Mouse (Mus musculus) hindbrain, embryonic 16.5 days (tissue): ENCODE measurements around the gene Kdelr1. TPM values are rescaled to one million over a fixed set of nuclear protein-coding genes. Genes with fewer than 3 reads are reported as not detected.
"Not testable (repeated sequence)": the region's sequence is repeated elsewhere in the genome, so short reads cannot be mapped to it uniquely, and the experiment has no call there.

Source experiments
- ATAC-seq: fragments of 200-750 bp; cut with Nextera tagmentation; 2 replicates; pipeline ENCODE4 v1.8.0; 2017; ENCODE audit warnings: moderate TSS enrichment, moderate library complexity
- H3K27ac ChIP-seq: fragments of 300-500 bp; sonication (generic); 2 replicates; pipeline ENCODE4 v1.5.1; 2014; ENCODE audit warnings: low read depth, mild to moderate bottlenecking, control low read depth, low read length, moderate library complexity
- H3K27me3 ChIP-seq: fragments of 300-500 bp; sonication (generic); replicated peaks from 2 replicates; pipeline ENCODE4 v1.6.1; 2014; ENCODE audit warnings: low read length; ENCODE audit not compliant: control insufficient read depth, insufficient read depth
- H3K36me3 ChIP-seq: fragments of 300-500 bp; sonication (generic); 2 replicates; pipeline ENCODE4 v1.6.1; 2014; ENCODE audit warnings: mild to moderate bottlenecking, low read length, moderate library complexity, mixed read lengths; ENCODE audit not compliant: control insufficient read depth, insufficient read depth
- H3K4me1 ChIP-seq: fragments of 300-500 bp; sonication (generic); 2 replicates; pipeline ENCODE4 v1.6.1; 2014; ENCODE audit warnings: low read depth, low read length; ENCODE audit not compliant: control insufficient read depth, insufficient read depth
- H3K4me2 ChIP-seq: fragments of 300-500 bp; sonication (generic); 2 replicates; pipeline ENCODE4 v1.6.1; 2014; ENCODE audit warnings: mild to moderate bottlenecking, low read length, control low read depth, moderate library complexity
- H3K4me3 ChIP-seq: fragments of 300-500 bp; sonication (generic); 2 replicates; pipeline ENCODE4 v1.5.1; 2014; ENCODE audit warnings: mild to moderate bottlenecking, low read length, control low read depth, moderate library complexity
- H3K9ac ChIP-seq: fragments of 300-500 bp; sonication (generic); 2 replicates; pipeline ENCODE4 v1.6.1; 2014; ENCODE audit warnings: low read depth, mild to moderate bottlenecking, control low read depth, low read length, moderate library complexity
- H3K9me3 ChIP-seq: fragments of 300-500 bp; sonication (generic); 2 replicates; pipeline ENCODE4 v1.6.1; 2014; ENCODE audit warnings: mild to moderate bottlenecking, low read length, moderate library complexity; ENCODE audit not compliant: control insufficient read depth
- WGBS: fragments of 180-500 bp; shearing (Covaris S2); extraction: QIAGEN DNeasy Blood & Tissue Kit; methylation state at CpG from one replicate; pipeline ENCODE4 v1.1.7; 2014; 5-methylcytosine and 5-hydroxymethylcytosine counted together
- polyA plus RNA-seq: library from polyadenylated mRNA; unstranded; fragments of >200 nt; fragmentation: Nextera tagmentation; extraction: Ambion mirVana; gene quantifications from 2 replicates; pipeline ENCODE4 v1.2.1, GENCODE M21; 2015

Gene Kdelr1
- polyA plus RNA-seq, 1 experiment from 2014 or later, result 54.5 TPM

GRCm38 (mm10) chr7:45865925-45866910 lies 6.4 kb upstream of the Kdelr1 start:
- Histone ChIP-seq H3K4me3 (peak overlapping the region; percentile 72), H3K4me2 (peak overlapping the region; percentile 79), H3K27ac (peak overlapping the region; percentile 71), H3K27me3 (no peaks in the 10 kb centered on the region), H3K9me3 (no peaks in the 10 kb centered on the region), H3K4me1 (peaks cover 36% of the 10 kb centered on the region), H3K36me3 (no peaks in the 10 kb centered on the region; the same call in 1 of the 2 replicates), H3K9ac (peak overlapping the region; percentile 89)
- 1% methylated on average over 82 of the region's 117 CpGs for WGBS
- ATAC-seq, result peak; percentile 45

GRCm38 (mm10) chr7:45867871-45868270 lies 4.7 kb upstream of the Kdelr1 start:
- Histone ChIP-seq H3K9ac (peak overlapping the region; percentile 89), H3K27me3 (no peaks in the 10 kb centered on the region), H3K36me3 (no peaks in the 10 kb centered on the region), H3K9me3 (no peaks in the 10 kb centered on the region), H3K4me2 (peak overlapping the region; percentile 79), H3K27ac (no peak overlapping the region), H3K4me1 (peaks cover 39% of the 10 kb centered on the region), H3K4me3 (peak overlapping the region; percentile 72)
- 8% methylated on average over 2 of the region's 2 CpGs for WGBS
- ATAC-seq, result no peak

- peak overlapping the region; percentile 79 for H3K4me2 ChIP-seq
- H3K36me3 ChIP-seq, result no peaks in the 10 kb centered on the region
- peak overlapping the region; percentile 84 for H3K9ac ChIP-seq
- peak overlapping the region; percentile 72 for H3K4me3 ChIP-seq
- no peaks in the 10 kb centered on the region for H3K9me3 ChIP-seq
- peaks cover 46% of the 10 kb centered on the region for H3K4me1 ChIP-seq
- no peak for ATAC-seq
- H3K27ac ChIP-seq, result peak overlapping the region; percentile 60; the same call in 1 of the 2 replicates
- H3K27me3 ChIP-seq, result no peaks in the 10 kb centered on the region
- WGBS, result 8% methylated on average over 8 of the region's 8 CpGs
These were observed 3.4 kb upstream of the Kdelr1 start for GRCm38 (mm10) chr7:45869107-45869670.

GRCm38 (mm10) chr7:45869787-45870186 lies 2.8 kb upstream of the Kdelr1 start:
- Histone ChIP-seq H3K27me3 (no peaks in the 10 kb centered on the region), H3K4me1 (peaks cover 50% of the 10 kb centered on the region)
- WGBS, result 5% methylated on average over 10 of the region's 14 CpGs

GRCm38 (mm10) chr7:45870282-45871058 lies 2.1 kb upstream of the Kdelr1 start:
- Histone ChIP-seq H3K4me2 (peak overlapping the region; percentile 79), H3K9ac (peak overlapping the region; percentile 84), H3K27me3 (no peaks in the 10 kb centered on the region), H3K4me3 (peak overlapping the region; percentile 72), H3K4me1 (peaks cover 53% of the 10 kb centered on the region), H3K36me3 (no peaks in the 10 kb centered on the region), H3K9me3 (no peaks in the 10 kb centered on the region), H3K27ac (peak overlapping the region; percentile 60)
- under 1% methylated on average over 30 of the region's 30 CpGs for WGBS
- ATAC-seq, result peak; percentile 7

More at GRCm38 (mm10) chr7:45869787-45870186, 2.8 kb upstream of the Kdelr1 start:
- peak overlapping the region; percentile 72 for H3K4me3 ChIP-seq
- peak overlapping the region; percentile 79 for H3K4me2 ChIP-seq
- H3K36me3 ChIP-seq, result no peaks in the 10 kb centered on the region
- H3K27ac ChIP-seq, result peak overlapping the region; percentile 60
- no peak for ATAC-seq
- no peaks in the 10 kb centered on the region for H3K9me3 ChIP-seq
- peak overlapping the region; percentile 84 for H3K9ac ChIP-seq

GRCm38 (mm10) chr7:45873061-45873947 lies 732 bp downstream of the Kdelr1 start:
- Histone ChIP-seq H3K27me3 (no peaks in the 10 kb centered on the region), H3K4me3 (peak overlapping the region; percentile 52), H3K4me1 (peaks cover 36% of the 10 kb centered on the region), H3K9me3 (no peaks in the 10 kb centered on the region), H3K36me3 (peaks cover 18% of the 10 kb centered on the region; the same call in 1 of the 2 replicates), H3K4me2 (peak overlapping the region; percentile 89), H3K27ac (peak overlapping the region; percentile 65), H3K9ac (peak overlapping the region; percentile 72)
- WGBS, result 2% methylated on average over 28 of the region's 28 CpGs
- ATAC-seq, result peak; percentile 19; the same call in 1 of the 2 replicates

GRCm38 (mm10) chr7:45876895-45877294 lies 4.3 kb downstream of the Kdelr1 start:
- H3K27ac ChIP-seq, result no peak overlapping the region
- H3K4me2 ChIP-seq, result no peak overlapping the region
- H3K4me1 ChIP-seq, result peaks cover 14% of the 10 kb centered on the region
- ATAC-seq, result no peak
- no peaks in the 10 kb centered on the region for H3K9me3 ChIP-seq
- peaks cover 29% of the 10 kb centered on the region for H3K36me3 ChIP-seq
- H3K9ac ChIP-seq, result no peak overlapping the region
- 99% methylated on average over 7 of the region's 7 CpGs for WGBS
- H3K4me3 ChIP-seq, result no peak overlapping the region
- H3K27me3 ChIP-seq, result no peaks in the 10 kb centered on the region

GRCm38 (mm10) chr7:45878278-45878677 lies 5.7 kb downstream of the Kdelr1 start, which contains the start of gene Grin2d:
Gene Grin2d, minus strand, starts transcription at chr7:45878378.
- not testable (repeated sequence) for ATAC-seq, H3K27ac ChIP-seq, H3K4me3 ChIP-seq, H3K27me3 ChIP-seq, H3K9ac ChIP-seq, H3K9me3 ChIP-seq, H3K4me2 ChIP-seq
- 91% methylated on average over 1 of the region's 1 CpGs for WGBS
- Histone ChIP-seq H3K36me3 (peaks cover 41% of the 10 kb centered on the region), H3K4me1 (peaks cover 14% of the 10 kb centered on the region)
